Mouse (Mus musculus) ES-Bruce4 (cell line): ENCODE data around the gene Tm7sf2.

ENCODE experiments used
- CTCF ChIP-seq: IDR thresholded peaks from one replicate; pipeline ENCODE4 v1.8.1; 2011; ENCODE audit warnings: low read depth, low read length
- EP300 ChIP-seq: IDR thresholded peaks from 2 replicates; pipeline ENCODE4 v1.6.1; 2011; ENCODE audit warnings: low read depth, low read length; ENCODE audit not compliant: insufficient read depth
- POLR2A ChIP-seq: IDR thresholded peaks from one replicate; pipeline ENCODE4 v1.8.1; 2011; ENCODE audit warnings: low read length; ENCODE audit not compliant: insufficient read depth

- TF ChIP-seq POLR2A: no peak
- TF ChIP-seq EP300: no peak
- TF ChIP-seq CTCF: no peak
Observed at GRCm38 (mm10) chr19:6079983-6080480, 11.9 kb upstream of the Tm7sf2 start, which contains the start of gene Tmem262.
